Mouse (Mus musculus): Measurements from ENCODE around the gene Ppp2r5a. TPM values are rescaled to one million over a fixed set of nuclear protein-coding genes. Genes with fewer than 3 reads are reported as not detected.

The Ppp2r5a gene
- polyA plus RNA-seq, 1 experiment from 2014 or later, result 22.8 TPM

DNA sequence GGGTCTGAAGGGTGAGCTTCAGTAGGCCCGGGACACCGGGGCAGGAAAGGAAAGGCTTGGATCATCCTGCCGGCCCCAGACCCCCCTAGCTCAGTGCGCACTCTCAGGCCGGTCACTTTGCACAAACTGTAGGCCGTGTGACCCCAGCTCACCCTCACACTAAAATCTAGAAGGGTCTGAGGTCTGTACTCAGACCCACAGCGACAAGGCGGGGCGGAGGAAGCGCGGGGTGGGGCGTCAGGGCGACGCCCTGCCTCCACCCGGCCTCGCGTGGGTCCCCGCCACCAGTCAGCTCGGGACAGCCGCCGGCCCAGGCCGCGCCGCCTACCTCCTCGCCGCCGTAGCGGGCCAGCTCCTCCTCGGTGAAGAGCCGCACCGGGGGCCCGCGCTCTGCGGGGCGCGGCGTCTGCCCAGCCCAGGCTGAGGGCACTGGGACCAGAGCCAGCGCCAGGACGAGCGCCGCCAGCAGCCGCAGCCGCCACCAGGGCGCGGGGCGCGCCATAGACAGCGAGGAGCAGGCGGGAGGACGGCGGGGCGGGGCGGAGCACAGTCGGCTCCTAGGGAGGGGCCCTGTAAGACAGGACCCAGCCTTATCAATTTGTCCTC is 85.4 kb downstream of the Ppp2r5a start, which contains the start of gene Nenf:
Gene Nenf, minus strand, starts transcription at position 604 of the 606 bp plus-strand sequence.
- peak within 1 kb of the TSS; percentile 90 for H3K9ac ChIP-seq (ENCODE audit: low read length)
- peak within 1 kb of the TSS; percentile 77 for H3K4me3 ChIP-seq (ENCODE audit: low read length)
- peak within 1 kb of the TSS; percentile 79 for H3K27ac ChIP-seq (ENCODE audit: low read length)
- peak; percentile 89 for ATAC-seq (replicated peaks; ENCODE audit: extremely low read depth, insufficient read depth, low FRiP score)
- no peaks in the 10 kb centered on the region for H3K36me3 ChIP-seq (ENCODE audit: control insufficient read depth, insufficient read depth)
- H3K4me2 ChIP-seq (ENCODE audit: low read depth, low read length), result peak within 1 kb of the TSS; percentile 71
- WGBS, result under 1% methylated on average over 54 of the region's 54 CpGs
- no peaks in the 10 kb centered on the region for H3K27me3 ChIP-seq (ENCODE audit: control insufficient read depth, insufficient read depth, low read length)
- no peaks in the 10 kb centered on the region for H3K9me3 ChIP-seq (replicated peaks; ENCODE audit: control insufficient read depth, low read length)
- H3K4me1 ChIP-seq (ENCODE audit: control insufficient read depth, insufficient read depth, low read length), result peaks cover 7% of the 10 kb centered on the region

GRCm38 (mm10) chr1:191316818-191317217 is 86.3 kb downstream of the Ppp2r5a start:
- WGBS, result 86% methylated on average over 8 of the region's 8 CpGs
- Histone ChIP-seq H3K27ac (ENCODE audit: low read length) (no peak overlapping the region), H3K36me3 (ENCODE audit: control insufficient read depth, insufficient read depth) (no peaks in the 10 kb centered on the region), H3K9ac (ENCODE audit: low read length) (no peak overlapping the region), H3K9me3 (replicated peaks; ENCODE audit: control insufficient read depth, low read length) (no peaks in the 10 kb centered on the region), H3K4me3 (ENCODE audit: low read length) (peak overlapping the region; percentile 77), H3K27me3 (ENCODE audit: control insufficient read depth, insufficient read depth, low read length) (no peaks in the 10 kb centered on the region), H3K4me1 (ENCODE audit: control insufficient read depth, insufficient read depth, low read length) (peaks cover 7% of the 10 kb centered on the region), H3K4me2 (ENCODE audit: low read depth, low read length) (peak overlapping the region; percentile 71; the same call in 1 of the 2 replicates)
- ATAC-seq (replicated peaks; ENCODE audit: extremely low read depth, insufficient read depth, low FRiP score), result no peak

- no peak overlapping the region for H3K27ac ChIP-seq (ENCODE audit: low read length)
- no peaks in the 10 kb centered on the region for H3K27me3 ChIP-seq (ENCODE audit: control insufficient read depth, insufficient read depth, low read length)
- H3K4me1 ChIP-seq (ENCODE audit: control insufficient read depth, insufficient read depth, low read length), result peaks cover 7% of the 10 kb centered on the region
- no peaks in the 10 kb centered on the region for H3K9me3 ChIP-seq (replicated peaks; ENCODE audit: control insufficient read depth, low read length)
- H3K4me2 ChIP-seq (ENCODE audit: low read depth, low read length), result no peak overlapping the region
- no peak overlapping the region for H3K9ac ChIP-seq (ENCODE audit: low read length)
- no peaks in the 10 kb centered on the region for H3K36me3 ChIP-seq (ENCODE audit: control insufficient read depth, insufficient read depth)
- no peak overlapping the region for H3K4me3 ChIP-seq (ENCODE audit: low read length)
- ATAC-seq (replicated peaks; ENCODE audit: extremely low read depth, insufficient read depth, low FRiP score), result no peak
- WGBS, result 67% methylated on average over 4 of the region's 4 CpGs
These were observed 89.1 kb downstream of the Ppp2r5a start for GRCm38 (mm10) chr1:191313926-191314325.

- WGBS, result 66% methylated on average over 6 of the region's 6 CpGs
- Histone ChIP-seq H3K36me3 (ENCODE audit: control insufficient read depth, insufficient read depth) (peaks cover under 1% of the 10 kb centered on the region; the same call in 1 of the 2 replicates), H3K27me3 (ENCODE audit: control insufficient read depth, insufficient read depth, low read length) (no peaks in the 10 kb centered on the region), H3K9me3 (replicated peaks; ENCODE audit: control insufficient read depth, low read length) (no peaks in the 10 kb centered on the region), H3K27ac (ENCODE audit: low read length) (peak overlapping the region; percentile 84), H3K4me3 (ENCODE audit: low read length) (peak overlapping the region; percentile 79), H3K4me1 (ENCODE audit: control insufficient read depth, insufficient read depth, low read length) (peaks cover 5% of the 10 kb centered on the region), H3K4me2 (ENCODE audit: low read depth, low read length) (peak overlapping the region; percentile 76), H3K9ac (ENCODE audit: low read length) (peak overlapping the region; percentile 82)
- no peak for ATAC-seq (replicated peaks; ENCODE audit: extremely low read depth, insufficient read depth, low FRiP score)
These were observed 89.9 kb downstream of the Ppp2r5a start for GRCm38 (mm10) chr1:191313158-191313557.

DNA sequence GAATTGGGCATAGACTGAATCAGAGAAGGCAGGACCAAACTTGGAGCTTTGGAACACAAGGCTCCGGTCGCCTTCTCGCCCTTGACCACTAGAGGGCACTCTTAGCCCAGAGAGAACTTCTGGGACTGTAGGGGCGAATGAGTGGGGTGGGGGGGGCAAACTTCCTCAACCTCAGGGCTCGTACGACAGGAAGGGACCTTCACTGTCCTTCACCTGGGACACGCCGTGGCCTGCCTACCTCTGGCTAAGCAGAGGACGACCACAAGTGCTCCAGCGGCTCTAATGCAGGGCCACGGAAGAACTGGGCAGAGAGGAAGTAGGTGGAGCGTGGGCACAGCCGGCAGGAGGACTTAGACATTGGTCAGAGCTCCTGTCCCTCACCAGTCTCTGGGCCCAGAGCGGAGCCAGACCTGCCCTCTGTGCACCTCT is 90.5 kb downstream of the Ppp2r5a start:
- no peaks in the 10 kb centered on the region for H3K27me3 ChIP-seq (ENCODE audit: control insufficient read depth, insufficient read depth, low read length)
- peak overlapping the region; percentile 79 for H3K4me3 ChIP-seq (ENCODE audit: low read length)
- ATAC-seq (replicated peaks; ENCODE audit: extremely low read depth, insufficient read depth, low FRiP score), result peak; percentile 94
- peaks cover 5% of the 10 kb centered on the region for H3K4me1 ChIP-seq (ENCODE audit: control insufficient read depth, insufficient read depth, low read length)
- peaks cover 6% of the 10 kb centered on the region for H3K36me3 ChIP-seq (ENCODE audit: control insufficient read depth, insufficient read depth)
- peak overlapping the region; percentile 76 for H3K4me2 ChIP-seq (ENCODE audit: low read depth, low read length)
- under 1% methylated on average over 14 of the region's 14 CpGs for WGBS
- peak overlapping the region; percentile 84 for H3K27ac ChIP-seq (ENCODE audit: low read length)
- H3K9me3 ChIP-seq (replicated peaks; ENCODE audit: control insufficient read depth, low read length), result no peaks in the 10 kb centered on the region
- H3K9ac ChIP-seq (ENCODE audit: low read length), result peak overlapping the region; percentile 82

DNA sequence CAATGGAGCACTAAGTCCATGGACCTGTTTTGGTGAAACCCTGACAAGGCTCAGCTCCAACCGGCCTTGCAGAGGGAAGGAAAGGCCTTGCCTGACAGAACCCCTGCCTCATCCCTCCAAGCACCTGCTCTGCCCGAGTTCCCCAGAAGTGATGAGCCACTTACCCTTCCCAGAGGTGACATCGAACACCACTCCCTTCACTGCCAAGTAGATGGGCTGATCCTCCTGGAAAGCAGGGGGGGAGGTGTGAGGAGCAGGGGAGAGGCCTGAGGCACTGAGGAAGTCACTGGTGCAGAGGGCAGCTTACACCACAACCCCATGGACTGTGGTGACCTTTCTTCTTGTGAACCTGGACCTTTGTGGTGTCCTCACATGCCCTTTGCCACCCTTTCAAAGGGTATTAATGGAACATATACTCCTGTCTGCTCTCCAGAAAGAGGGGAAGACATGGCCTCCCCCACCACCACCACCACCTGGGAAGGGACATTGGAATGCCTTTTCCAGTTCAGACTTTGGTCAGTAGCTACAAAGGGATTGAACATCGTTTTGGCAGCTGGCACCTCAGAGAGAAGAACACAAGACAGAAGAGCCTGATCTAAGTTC is 91.7 kb downstream of the Ppp2r5a start:
- Histone ChIP-seq H3K4me1 (ENCODE audit: control insufficient read depth, insufficient read depth, low read length) (peaks cover 5% of the 10 kb centered on the region), H3K36me3 (ENCODE audit: control insufficient read depth, insufficient read depth) (peaks cover 8% of the 10 kb centered on the region), H3K27ac (ENCODE audit: low read length) (no peak overlapping the region), H3K27me3 (ENCODE audit: control insufficient read depth, insufficient read depth, low read length) (no peaks in the 10 kb centered on the region), H3K9me3 (replicated peaks; ENCODE audit: control insufficient read depth, low read length) (no peaks in the 10 kb centered on the region), H3K4me3 (ENCODE audit: low read length) (no peak overlapping the region), H3K9ac (ENCODE audit: low read length) (no peak overlapping the region), H3K4me2 (ENCODE audit: low read depth, low read length) (no peak overlapping the region)
- 62% methylated on average over 4 of the region's 4 CpGs for WGBS
- no peak for ATAC-seq (replicated peaks; ENCODE audit: extremely low read depth, insufficient read depth, low FRiP score)

DNA sequence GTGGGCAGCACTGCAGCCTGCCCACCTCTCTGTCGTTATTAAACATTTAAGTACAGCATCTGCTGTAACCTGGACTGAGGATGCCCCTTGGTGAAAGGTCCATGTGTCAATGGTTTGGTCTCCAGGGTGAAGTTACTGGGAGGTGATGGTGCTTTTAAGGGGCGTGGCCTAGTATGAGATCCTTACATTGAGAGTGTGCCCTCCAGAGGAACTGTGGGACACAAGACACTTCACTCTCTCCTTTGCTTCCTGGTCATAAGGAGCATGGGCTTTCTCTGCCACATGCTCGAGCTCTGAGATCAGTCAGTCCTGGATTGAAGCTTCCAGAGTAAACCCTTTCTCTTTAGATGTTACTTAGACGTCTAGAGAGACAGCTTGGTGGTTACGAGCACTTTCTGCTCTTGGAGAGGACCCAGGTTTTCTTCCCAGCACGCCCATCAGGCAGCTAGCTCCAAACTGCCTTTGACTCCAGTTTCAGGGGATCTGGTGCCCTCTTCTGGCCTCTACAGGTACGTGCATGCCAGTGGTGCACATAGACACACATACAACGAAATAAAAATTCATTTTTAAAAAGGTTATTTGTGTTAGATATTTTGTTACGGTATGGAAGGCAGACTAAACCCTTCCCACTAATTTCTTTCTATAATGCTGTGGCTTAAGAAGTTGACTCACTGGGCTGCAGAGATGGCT is 95.2 kb downstream of the Ppp2r5a start:
- H3K4me1 ChIP-seq (ENCODE audit: control insufficient read depth, insufficient read depth, low read length), result peaks cover under 1% of the 10 kb centered on the region
- ATAC-seq (replicated peaks; ENCODE audit: extremely low read depth, insufficient read depth, low FRiP score), result no peak
- 85% methylated on average over 9 of the region's 9 CpGs for WGBS

DNA sequence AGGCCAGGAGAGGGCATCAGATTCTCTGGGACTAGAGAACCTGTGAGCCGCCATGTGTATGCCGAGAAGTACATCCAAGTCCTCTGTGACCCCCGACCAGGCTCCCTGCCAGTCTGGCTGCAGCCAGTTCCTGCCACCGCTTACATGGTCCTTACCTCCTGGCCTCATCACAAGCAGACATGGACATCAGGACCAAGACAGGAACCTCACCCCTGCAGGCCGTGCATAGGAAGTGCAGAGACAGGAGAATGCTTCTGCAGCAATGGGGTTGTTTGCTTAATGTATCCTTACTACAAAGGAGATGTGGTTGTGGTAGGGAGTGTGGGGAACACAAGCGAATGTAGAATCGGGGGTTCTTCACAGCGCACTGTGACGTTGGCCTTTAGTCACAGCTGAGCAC is 96.8 kb downstream of the Ppp2r5a start:
- Histone ChIP-seq H3K9ac (ENCODE audit: low read length) (no peak overlapping the region), H3K4me1 (ENCODE audit: control insufficient read depth, insufficient read depth, low read length) (no peaks in the 10 kb centered on the region; the same call in 1 of the 2 replicates), H3K27ac (ENCODE audit: low read length) (no peak overlapping the region), H3K4me3 (ENCODE audit: low read length) (no peak overlapping the region), H3K27me3 (ENCODE audit: control insufficient read depth, insufficient read depth, low read length) (no peaks in the 10 kb centered on the region), H3K9me3 (replicated peaks; ENCODE audit: control insufficient read depth, low read length) (no peaks in the 10 kb centered on the region), H3K4me2 (ENCODE audit: low read depth, low read length) (no peak overlapping the region), H3K36me3 (ENCODE audit: control insufficient read depth, insufficient read depth) (peaks cover 9% of the 10 kb centered on the region)
- ATAC-seq (replicated peaks; ENCODE audit: extremely low read depth, insufficient read depth, low FRiP score), result no peak
- 86% methylated on average over 9 of the region's 9 CpGs for WGBS

More for the DNA sequence above, 95.2 kb downstream of the Ppp2r5a start:
- no peaks in the 10 kb centered on the region for H3K9me3 ChIP-seq (replicated peaks; ENCODE audit: control insufficient read depth, low read length)
- no peak overlapping the region for H3K27ac ChIP-seq (ENCODE audit: low read length)
- H3K4me2 ChIP-seq (ENCODE audit: low read depth, low read length), result no peak overlapping the region
- H3K4me3 ChIP-seq (ENCODE audit: low read length), result no peak overlapping the region
- H3K36me3 ChIP-seq (ENCODE audit: control insufficient read depth, insufficient read depth), result peaks cover 9% of the 10 kb centered on the region
- H3K27me3 ChIP-seq (ENCODE audit: control insufficient read depth, insufficient read depth, low read length), result no peaks in the 10 kb centered on the region
- H3K9ac ChIP-seq (ENCODE audit: low read length), result no peak overlapping the region

GRCm38 (mm10) chr1:191305610-191306009 is 97.5 kb downstream of the Ppp2r5a start:
- H3K4me3 ChIP-seq (ENCODE audit: low read length), result no peak overlapping the region
- no peak overlapping the region for H3K4me2 ChIP-seq (ENCODE audit: low read depth, low read length)
- no peaks in the 10 kb centered on the region for H3K27me3 ChIP-seq (ENCODE audit: control insufficient read depth, insufficient read depth, low read length)
- WGBS, result 64% methylated on average over 7 of the region's 7 CpGs
- H3K36me3 ChIP-seq (ENCODE audit: control insufficient read depth, insufficient read depth), result peaks cover 9% of the 10 kb centered on the region
- no peaks in the 10 kb centered on the region; the same call in 1 of the 2 replicates for H3K4me1 ChIP-seq (ENCODE audit: control insufficient read depth, insufficient read depth, low read length)
- no peaks in the 10 kb centered on the region for H3K9me3 ChIP-seq (replicated peaks; ENCODE audit: control insufficient read depth, low read length)
- no peak for ATAC-seq (replicated peaks; ENCODE audit: extremely low read depth, insufficient read depth, low FRiP score)
- H3K27ac ChIP-seq (ENCODE audit: low read length), result no peak overlapping the region
- H3K9ac ChIP-seq (ENCODE audit: low read length), result no peak overlapping the region

Measured in heart, embryonic 16.5 days (tissue).